Mouse (Mus musculus) CH12.LX (cell line): ENCODE measurements around the gene Usp32. TPM values are rescaled to one million over a fixed set of nuclear protein-coding genes. Genes with fewer than 3 reads are reported as not detected.
A peak's percentile ranks its signal among the peaks of the same experiment; 100 is the strongest.
"Not testable (repeated sequence)": the region's sequence is repeated elsewhere in the genome, so short reads cannot be mapped to it uniquely, and the experiment has no call there.

Source experiments
- DNase-seq: peaks from one replicate; pipeline ENCODE4 v3.0.0-alpha.2; 2013; ENCODE audit errors: extremely low read depth
- H3K27ac ChIP-seq: 2 replicates; pipeline ENCODE4 v1.5.1; 2012; ENCODE audit warnings: low read depth, mild to moderate bottlenecking, control low read depth, moderate library complexity; ENCODE audit not compliant: insufficient read depth
- H3K27me3 ChIP-seq: replicated peaks from 2 replicates; pipeline ENCODE3; 2012; ENCODE audit warnings: inconsistent platforms
- H3K36me3 ChIP-seq, 2 experiments: replicated peaks in 1 of 2; 2 replicates each; pipeline versions ENCODE3 to v1.6.1; 2012; ENCODE audit warnings: inconsistent platforms in 1 of 2, low read length in 1 of 2, mild to moderate bottlenecking in 1 of 2, mixed read lengths in 1 of 2, moderate library complexity in 1 of 2; ENCODE audit not compliant: control insufficient read depth in 1 of 2, insufficient read depth in 1 of 2
- H3K4me1 ChIP-seq, 2 experiments: 2 replicates each; pipeline ENCODE4 v1.6.1; 2012; ENCODE audit warnings: inconsistent platforms in 1 of 2, moderate library complexity in 1 of 2; ENCODE audit not compliant: insufficient read depth in 2 of 2, control insufficient read depth in 1 of 2
- H3K4me2 ChIP-seq: 2 replicates; pipeline ENCODE4 v1.6.1; 2012; ENCODE audit warnings: low read depth, mild to moderate bottlenecking, control low read depth; ENCODE audit not compliant: poor library complexity, insufficient read depth, severe bottlenecking
- H3K4me3 ChIP-seq, 3 experiments: fragments of 150-350 bp in 1 of 3; sonication (generic) in 1 of 3; replicated peaks in 1 of 3; 2 replicates each; pipeline versions ENCODE3 to v1.5.1; 2011 to 2012; ENCODE audit warnings: low read depth in 2 of 3, low read length in 2 of 3, mild to moderate bottlenecking in 2 of 3, moderate library complexity in 2 of 3, control low read depth in 1 of 3, improper control_type of control experiment in 1 of 3, inconsistent platforms in 1 of 3, mixed read lengths in 1 of 3; ENCODE audit not compliant: poor library complexity in 1 of 3
- H3K79me2 ChIP-seq: replicated peaks from 2 replicates; pipeline ENCODE4 v1.6.1; 2012; ENCODE audit warnings: mild to moderate bottlenecking, moderate library complexity; ENCODE audit not compliant: control insufficient read depth, poor library complexity, insufficient read depth, severe bottlenecking; ENCODE audit errors: extremely low read depth
- H3K9ac ChIP-seq: 2 replicates; pipeline ENCODE4 v1.6.1; 2012; ENCODE audit warnings: low read depth, mild to moderate bottlenecking, control low read depth, moderate library complexity; ENCODE audit not compliant: insufficient read depth
- H3K9me3 ChIP-seq: replicated peaks from 2 replicates; pipeline ENCODE3; 2012; ENCODE audit warnings: low read length, inconsistent platforms, mixed read lengths
- BHLHE40 ChIP-seq: IDR thresholded peaks from 2 replicates; pipeline ENCODE4 v1.6.1; 2011; ENCODE audit warnings: mild to moderate bottlenecking, low read depth, low read length, improper control_type of control experiment
- CTCF ChIP-seq, 2 experiments: IDR thresholded peaks in 1 of 2; conservative IDR thresholded peaks in 1 of 2; 2 replicates each; pipeline ENCODE4 v1.5.1; 2011 to 2012; ENCODE audit warnings: low read depth in 2 of 2, low read length in 2 of 2, improper control_type of control experiment in 1 of 2, inconsistent platforms in 1 of 2, mild to moderate bottlenecking in 1 of 2, moderate library complexity in 1 of 2
- ELF1 ChIP-seq: IDR thresholded peaks from 2 replicates; pipeline ENCODE4 v1.6.1; 2014; ENCODE audit warnings: low read depth, mild to moderate bottlenecking, inconsistent platforms, low read length, improper control_type of control experiment
- GABPA ChIP-seq: IDR thresholded peaks from 2 replicates; pipeline ENCODE4 v1.6.1; 2012; ENCODE audit warnings: low read depth, low read length, improper control_type of control experiment, inconsistent platforms; ENCODE audit not compliant: insufficient replicate concordance
- HCFC1 ChIP-seq: IDR thresholded peaks from 2 replicates; pipeline ENCODE4 v1.6.1; 2012; ENCODE audit warnings: low read depth, mild to moderate bottlenecking, inconsistent platforms, low read length, improper control_type of control experiment
- JUN ChIP-seq: IDR thresholded peaks from 2 replicates; pipeline ENCODE4 v1.6.1; 2011; ENCODE audit warnings: low read depth, mild to moderate bottlenecking, low read length, improper control_type of control experiment, moderate library complexity; ENCODE audit not compliant: insufficient read depth
- KAT2A ChIP-seq: IDR thresholded peaks from 2 replicates; pipeline ENCODE4 v1.6.1; 2012; ENCODE audit warnings: low read length, improper control_type of control experiment, inconsistent platforms; ENCODE audit not compliant: insufficient replicate concordance
- MAFK ChIP-seq: IDR thresholded peaks from 2 replicates; pipeline ENCODE4 v1.6.1; 2011; ENCODE audit warnings: low read length, improper control_type of control experiment; ENCODE audit not compliant: insufficient replicate concordance
- MXI1 ChIP-seq: IDR thresholded peaks from 2 replicates; pipeline ENCODE4 v1.6.1; 2011; ENCODE audit warnings: mild to moderate bottlenecking, low read depth, low read length, improper control_type of control experiment
- MYC ChIP-seq: IDR thresholded peaks from 2 replicates; pipeline ENCODE4 v1.6.1; 2011; ENCODE audit warnings: low read depth, mild to moderate bottlenecking, improper control_type of control experiment, low read length
- POLR2AphosphoS2 ChIP-seq: IDR thresholded peaks from 2 replicates; pipeline ENCODE4 v1.6.1; 2011; ENCODE audit warnings: low read depth, low read length, improper control_type of control experiment
- RAD21 ChIP-seq: IDR thresholded peaks from 2 replicates; pipeline ENCODE4 v1.6.1; 2011; ENCODE audit warnings: low read depth, mild to moderate bottlenecking, low read length, improper control_type of control experiment, moderate library complexity
- SIN3A ChIP-seq: IDR thresholded peaks from 2 replicates; pipeline ENCODE4 v1.6.1; 2012; ENCODE audit warnings: low read length, improper control_type of control experiment, inconsistent platforms
- SMC3 ChIP-seq: IDR thresholded peaks from 2 replicates; pipeline ENCODE4 v1.6.1; 2011; ENCODE audit warnings: low read depth, low read length, improper control_type of control experiment
- TBP ChIP-seq: conservative IDR thresholded peaks from 2 replicates; pipeline ENCODE4 v1.6.1; 2011; ENCODE audit warnings: low read depth, low read length, improper control_type of control experiment
- USF1 ChIP-seq: IDR thresholded peaks from 2 replicates; pipeline ENCODE4 v1.6.1; 2014; ENCODE audit warnings: low read depth, mild to moderate bottlenecking, inconsistent platforms, low read length, improper control_type of control experiment
- USF2 ChIP-seq: conservative IDR thresholded peaks from 2 replicates; pipeline ENCODE4 v1.6.1; 2011; ENCODE audit warnings: low read depth, low read length, improper control_type of control experiment
- ZC3H11A ChIP-seq: IDR thresholded peaks from 2 replicates; pipeline ENCODE4 v1.6.1; 2012; ENCODE audit warnings: low read depth, mild to moderate bottlenecking, inconsistent platforms, low read length, improper control_type of control experiment
- ZMIZ1 ChIP-seq: IDR thresholded peaks from 2 replicates; pipeline ENCODE4 v1.6.1; 2012; ENCODE audit warnings: low read depth, mild to moderate bottlenecking, inconsistent platforms, low read length, improper control_type of control experiment
- ZNF384 ChIP-seq: IDR thresholded peaks from 2 replicates; pipeline ENCODE4 v1.6.1; 2012; ENCODE audit warnings: low read depth, low read length, improper control_type of control experiment, inconsistent platforms
- dilution Hi-C: fragments of 300-500 bp; cut with MboI; formaldehyde crosslinking; loops from 2 replicates; pipeline ENCODE4 v1.14.3; 2020; ENCODE audit warnings: low sequenced_read_pairs; ENCODE audit not compliant: extremely low pct_unique_long_range_greater_than_20kb, extremely low pct_ligation_motif_present
- in situ Hi-C: fragments of 300-500 bp; cut with MboI; formaldehyde crosslinking; loops from 3 replicates; pipeline ENCODE4 v1.14.3; 2019; ENCODE audit warnings: low sequenced_read_pairs, low pct_ligation_motif_present, low pct_unique_long_range_greater_than_20kb, mixed read lengths
- polyA plus RNA-seq: library from polyadenylated mRNA; unstranded; fragments of >175 nt; gene quantifications from 2 replicates; pipeline ENCODE4 v1.2.1, GENCODE M21; 2012; ENCODE audit warnings: low read depth; ENCODE audit not compliant: insufficient read length
- total RNA-seq, 2 experiments: library from RNA; depleted of rRNA; stranded (reverse); fragments of 300-350 nt in 1 of 2; fragments of >200 nt in 1 of 2; gene quantifications; 2 replicates each; pipeline ENCODE4 v1.2.3; 2012 to 2014

Gene Usp32
- total and polyA plus RNA-seq, 3 experiments: 7.4 to 12.0 (median 11.8) TPM

DNA sequence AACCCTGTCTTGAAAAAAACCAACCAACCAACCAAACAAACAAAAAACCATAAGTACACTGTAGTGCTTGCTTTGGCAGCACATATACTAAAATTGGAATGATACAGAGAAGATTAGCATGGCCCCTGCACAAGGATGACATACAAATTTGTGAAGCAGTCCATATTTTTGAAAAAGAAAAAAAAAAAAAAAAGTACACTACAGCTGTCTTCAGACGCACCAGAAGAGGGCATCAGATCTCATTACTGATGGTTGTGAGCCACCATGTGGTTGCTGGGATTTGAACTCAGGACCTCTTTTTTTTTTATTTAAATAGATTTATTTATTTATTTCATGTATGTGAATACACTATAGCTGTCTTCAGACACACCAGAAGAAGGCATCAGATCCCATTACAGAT is 23.1 kb upstream of the Usp32 start:
- dilution Hi-C loops, in situ Hi-C loops: not testable (repeated sequence)

DNA sequence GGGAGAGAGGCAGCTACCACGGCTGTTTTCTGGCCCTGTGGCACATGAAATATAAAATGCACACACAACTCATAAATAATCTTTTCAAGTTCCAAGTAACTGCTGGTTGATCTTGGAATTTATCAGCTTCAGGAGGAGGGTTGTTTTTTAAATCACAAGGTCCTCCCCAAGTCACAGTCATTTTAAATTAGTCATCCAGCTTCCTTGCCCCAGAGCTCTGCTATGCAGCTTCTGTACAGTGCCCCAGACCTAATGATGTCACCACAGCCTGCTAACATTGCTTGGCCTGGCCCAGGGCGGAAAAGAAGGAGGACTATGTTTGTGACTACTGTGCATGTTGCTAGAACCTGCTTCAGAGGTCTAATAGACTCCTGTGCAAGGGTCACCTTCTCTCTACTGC is 17.3 kb upstream of the Usp32 start:
- Histone ChIP-seq H3K79me2 (no peaks in the 10 kb centered on the region), H3K27ac (no peak overlapping the region), H3K4me2 (no peak overlapping the region), H3K4me1 (no peaks in the 10 kb centered on the region), H3K9ac (no peak overlapping the region), H3K4me3 (no peak overlapping the region), H3K9me3 (no peaks in the 10 kb centered on the region), H3K36me3 (no peaks in the 10 kb centered on the region), H3K27me3 (no peaks in the 10 kb centered on the region)
- in situ Hi-C loops: no loop called here
- dilution Hi-C loops: no loop called here
- no peak for TF ChIP-seq GABPA
- TF ChIP-seq BHLHE40: no peak
- no peak for TF ChIP-seq SIN3A
- TF ChIP-seq SMC3: no peak
- no peak for TF ChIP-seq MAFK
- TF ChIP-seq MXI1: no peak
- TF ChIP-seq ZC3H11A: no peak
- no peak for TF ChIP-seq POLR2AphosphoS2
- no peak for TF ChIP-seq ZMIZ1
- no peak for TF ChIP-seq RAD21
- no peak for TF ChIP-seq ELF1
- TF ChIP-seq KAT2A: no peak
- no peak for TF ChIP-seq TBP
- no peak for TF ChIP-seq USF2
- no peak for TF ChIP-seq JUN
- no peak for TF ChIP-seq MYC
- no peak for TF ChIP-seq HCFC1
- TF ChIP-seq USF1: no peak
- no peak for DNase-seq

More for the DNA sequence above, 23.1 kb upstream of the Usp32 start:
- TF ChIP-seq CTCF (conservative IDR thresholded peaks at IDR 0.05 in 1 of 2, IDR thresholded peaks at IDR 0.05 in 1 of 2; ENCODE audit: low read depth in 2 of 2, low read length in 2 of 2) (peak in 1 of 2 experiments; percentile 8; a peak in 1 of 4 replicates), ZNF384 (peak; percentile 75)
- not testable (repeated sequence) for H3K79me2 ChIP-seq, H3K9me3 ChIP-seq, H3K36me3 ChIP-seq, H3K9ac ChIP-seq, H3K4me1 ChIP-seq, H3K27ac ChIP-seq, DNase-seq, H3K4me3 ChIP-seq, H3K4me2 ChIP-seq, H3K27me3 ChIP-seq
